Mouse (Mus musculus) G1E (cell line): Measurements from ENCODE around the gene Rasal1. TPM values are rescaled to one million over a fixed set of nuclear protein-coding genes. Genes with fewer than 3 reads are reported as not detected.

ENCODE experiments used
- ATAC-seq: 2 replicates; pipeline ENCODE4 v1.8.0; 2016; ENCODE audit warnings: mild to moderate bottlenecking; ENCODE audit not compliant: insufficient number of reproducible peaks, poor library complexity, low FRiP score, severe bottlenecking; ENCODE audit errors: extremely low read depth
- DNase-seq: peaks from one replicate; pipeline ENCODE4 v3.0.0; 2012; ENCODE audit warnings: low spot score
- H3K27me3 ChIP-seq: 2 replicates; pipeline ENCODE4 v1.6.1; 2012; ENCODE audit warnings: mild to moderate bottlenecking, low read length, inconsistent platforms; ENCODE audit not compliant: insufficient read depth
- H3K36me3 ChIP-seq: replicated peaks from 2 replicates; pipeline ENCODE3; 2012; ENCODE audit warnings: mild to moderate bottlenecking, inconsistent platforms
- H3K4me1 ChIP-seq: 2 replicates; pipeline ENCODE4 v1.6.1; 2012; ENCODE audit warnings: low read depth, low read length, inconsistent platforms, mixed read lengths; ENCODE audit not compliant: insufficient read depth
- H3K4me3 ChIP-seq: 2 replicates; pipeline ENCODE4 v1.5.1; 2012; ENCODE audit warnings: low read depth, mild to moderate bottlenecking, inconsistent platforms, low read length, moderate library complexity, mixed read lengths
- H3K9me3 ChIP-seq: replicated peaks from 2 replicates; pipeline ENCODE4 v1.6.1; 2012; ENCODE audit warnings: inconsistent platforms
- CTCF ChIP-seq: IDR thresholded peaks from 2 replicates; pipeline ENCODE4 v1.5.1; 2012; ENCODE audit warnings: low read depth, low read length, inconsistent platforms, mixed read lengths
- GATA1 ChIP-seq: IDR thresholded peaks from 2 replicates; pipeline ENCODE4 v1.6.1; 2012; ENCODE audit warnings: borderline replicate concordance, low read length, inconsistent platforms, mixed read lengths
- GATA2 ChIP-seq: IDR thresholded peaks from 2 replicates; pipeline ENCODE4 v1.6.1; 2012; ENCODE audit warnings: low read depth, low read length, inconsistent platforms, borderline replicate concordance
- POLR2AphosphoS5 ChIP-seq: IDR thresholded peaks from 2 replicates; pipeline ENCODE4 v1.6.1; 2012; ENCODE audit warnings: low read depth, low read length, inconsistent platforms; ENCODE audit not compliant: insufficient replicate concordance
- TAL1 ChIP-seq: conservative IDR thresholded peaks from 2 replicates; pipeline ENCODE4 v1.6.1; 2012; ENCODE audit warnings: low read depth, low read length, inconsistent platforms, mixed read lengths
- polyA plus RNA-seq: library from polyadenylated mRNA; stranded (reverse); fragments of >175 nt; gene quantifications from 2 replicates; pipeline ENCODE4 v1.2.3, GENCODE M21; 2012
- total RNA-seq, 2 experiments: library from RNA; stranded (forward) in 1 of 2; stranded (reverse) in 1 of 2; fragments of 200-1000 nt in 1 of 2; fragments of >200 nt in 1 of 2; fragmentation: Nextera tagmentation in 1 of 2; gene quantifications; 2 replicates each; pipeline ENCODE4 v1.2.3; 2014 to 2017

The Rasal1 gene
- total and polyA plus RNA-seq, 3 experiments: 1.4 to 10.8 (median 5.6) TPM

- ATAC-seq (no peak), DNase-seq (no peak)
- Histone ChIP-seq H3K27me3 (peaks cover 11% of the 10 kb centered on the region; the same call in 1 of the 2 replicates), H3K4me3 (no peak overlapping the region), H3K36me3 (peaks cover 62% of the 10 kb centered on the region), H3K4me1 (peaks cover 37% of the 10 kb centered on the region), H3K9me3 (peaks cover 10% of the 10 kb centered on the region)
- no peak for TF ChIP-seq TAL1
- no peak for TF ChIP-seq GATA2
- TF ChIP-seq POLR2AphosphoS5: no peak
- no peak for TF ChIP-seq CTCF
- TF ChIP-seq GATA1: no peak
Observed at GRCm38 (mm10) chr5:120628624-120629023, 20.0 kb upstream of the Rasal1 start.

- Histone ChIP-seq H3K4me1 (peaks cover 36% of the 10 kb centered on the region), H3K9me3 (peaks cover 12% of the 10 kb centered on the region), H3K27me3 (peaks cover 31% of the 10 kb centered on the region), H3K4me3 (no peak overlapping the region), H3K36me3 (peaks cover 37% of the 10 kb centered on the region)
- TF ChIP-seq GATA1 (no peak), GATA2 (no peak), CTCF (no peak), POLR2AphosphoS5 (no peak), TAL1 (no peak)
- ATAC-seq (no peak), DNase-seq (no peak)
Observed at GRCm38 (mm10) chr5:120631128-120631527, 17.5 kb upstream of the Rasal1 start.

GRCm38 (mm10) chr5:120631892-120632291, 16.7 kb upstream of the Rasal1 start:
- no peak for ATAC-seq
- no peak overlapping the region for H3K4me3 ChIP-seq
- peaks cover 34% of the 10 kb centered on the region for H3K27me3 ChIP-seq
- peaks cover 30% of the 10 kb centered on the region for H3K36me3 ChIP-seq
- H3K4me1 ChIP-seq: peaks cover 32% of the 10 kb centered on the region
- TF ChIP-seq CTCF (0 out of 2 replicates have a peak, but pooled peaks have one; percentile 20), GATA2 (no peak), TAL1 (no peak), GATA1 (no peak), POLR2AphosphoS5 (no peak)
- DNase-seq: no peak
- peaks cover 12% of the 10 kb centered on the region for H3K9me3 ChIP-seq

GRCm38 (mm10) chr5:120634131-120634530, 14.5 kb upstream of the Rasal1 start, which contains the start of gene Cfap73:
Gene Cfap73, minus strand, starts transcription at chr5:120634235.
- DNase-seq (no peak), ATAC-seq (no peak)
- peaks cover 12% of the 10 kb centered on the region for H3K9me3 ChIP-seq
- no peak within 1 kb of the TSS for H3K4me3 ChIP-seq
- peaks cover 44% of the 10 kb centered on the region for H3K27me3 ChIP-seq
- TF ChIP-seq TAL1 (no peak), POLR2AphosphoS5 (no peak), CTCF (no peak), GATA1 (no peak), GATA2 (no peak)
- peaks cover 10% of the 10 kb centered on the region for H3K36me3 ChIP-seq
- H3K4me1 ChIP-seq: peaks cover 14% of the 10 kb centered on the region

- H3K4me1 ChIP-seq: peaks cover 13% of the 10 kb centered on the region
- no peak for TF ChIP-seq TAL1
- no peak for TF ChIP-seq POLR2AphosphoS5
- no peak for TF ChIP-seq CTCF
- no peak for TF ChIP-seq GATA2
- ATAC-seq (no peak), DNase-seq (no peak)
- peaks cover 4% of the 10 kb centered on the region for H3K36me3 ChIP-seq
- no peak overlapping the region for H3K4me3 ChIP-seq
- H3K9me3 ChIP-seq: peaks cover 12% of the 10 kb centered on the region
- H3K27me3 ChIP-seq: peaks cover 44% of the 10 kb centered on the region
Observed at GRCm38 (mm10) chr5:120634860-120635259, 13.8 kb upstream of the Rasal1 start.

- DNase-seq: no peak
- TF ChIP-seq GATA1 (no peak), GATA2 (no peak), POLR2AphosphoS5 (no peak), CTCF (no peak), TAL1 (no peak)
Observed at GRCm38 (mm10) chr5:120635633-120636032, 13.0 kb upstream of the Rasal1 start.

More at GRCm38 (mm10) chr5:120635633-120636032, 13.0 kb upstream of the Rasal1 start:
- Histone ChIP-seq H3K9me3 (peaks cover 16% of the 10 kb centered on the region), H3K4me1 (peaks cover 13% of the 10 kb centered on the region), H3K4me3 (no peak overlapping the region), H3K36me3 (no peaks in the 10 kb centered on the region), H3K27me3 (peaks cover 46% of the 10 kb centered on the region)
- no peak for ATAC-seq
